Mouse (Mus musculus): ENCODE measurements around the gene Ank2. TPM values are rescaled to one million over a fixed set of nuclear protein-coding genes. Genes with fewer than 3 reads are reported as not detected.

Ank2 gene
- polyA plus RNA-seq, 1 experiment from 2014 or later, result 211 TPM

DNA sequence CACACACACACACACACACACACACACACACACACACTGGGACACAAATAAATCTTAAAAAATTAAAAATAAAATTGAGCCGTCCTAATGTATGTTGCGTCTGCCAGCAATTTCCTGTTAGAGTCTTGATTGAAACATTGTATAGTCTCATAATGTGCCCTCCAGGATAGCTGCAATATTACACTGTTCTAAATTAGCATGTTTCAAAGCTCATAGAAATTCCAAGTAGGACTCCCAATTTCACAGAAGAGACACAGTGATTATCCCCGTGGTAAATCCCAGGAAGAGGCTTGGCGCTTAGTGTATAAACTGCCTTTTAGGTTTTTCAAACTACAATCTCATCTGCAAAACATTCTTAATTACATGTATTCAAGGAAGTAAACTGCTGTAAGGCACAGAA is 131.7 kb downstream of the Ank2 start:
- DNase-seq, result no peak
- Histone ChIP-seq H3K36me3 (ENCODE audit: control insufficient read depth, insufficient read depth, low read length) (no peaks in the 10 kb centered on the region), H3K27ac (replicated peaks; ENCODE audit: low read depth, low read length) (no peak overlapping the region), H3K4me3 (replicated peaks; ENCODE audit: low read depth, low read length) (no peak overlapping the region), H3K9me3 (ENCODE audit: control insufficient read depth, low read length) (0 out of 2 replicates have a peak, but pooled peaks cover 5% of the 10 kb centered on the region), H3K4me1 (ENCODE audit: control insufficient read depth, insufficient read depth, low read length) (0 out of 2 replicates have a peak, but pooled peaks cover 4% of the 10 kb centered on the region), H3K4me2 (ENCODE audit: low read length) (no peak overlapping the region), H3K9ac (replicated peaks; ENCODE audit: low read length) (no peak overlapping the region), H3K27me3 (ENCODE audit: control insufficient read depth, insufficient read depth, low read length) (no peaks in the 10 kb centered on the region)
- no peak for ATAC-seq (ENCODE audit: low FRiP score, low TSS enrichment)
- 72% methylated on average over 4 of the region's 4 CpGs for WGBS

- no peak for ATAC-seq (ENCODE audit: low FRiP score, low TSS enrichment)
- WGBS, result 90% methylated on average over 15 of the region's 15 CpGs
Measured at GRCm38 (mm10) chr3:127363512-127363911, 135.6 kb downstream of the Ank2 start.

GRCm38 (mm10) chr3:127362611-127363393 is 136.3 kb downstream of the Ank2 start:
- no peak for ATAC-seq (ENCODE audit: low FRiP score, low TSS enrichment)
- Histone ChIP-seq H3K27ac (replicated peaks; ENCODE audit: low read depth, low read length) (no peak overlapping the region), H3K27me3 (ENCODE audit: control insufficient read depth, insufficient read depth, low read length) (no peaks in the 10 kb centered on the region)

More at GRCm38 (mm10) chr3:127363512-127363911, 135.6 kb downstream of the Ank2 start:
- Histone ChIP-seq H3K36me3 (ENCODE audit: control insufficient read depth, insufficient read depth, low read length) (no peaks in the 10 kb centered on the region), H3K4me3 (replicated peaks; ENCODE audit: low read depth, low read length) (no peak overlapping the region), H3K4me2 (ENCODE audit: low read length) (no peak overlapping the region), H3K27ac (replicated peaks; ENCODE audit: low read depth, low read length) (0 out of 2 replicates have a peak overlapping the region, but pooled peaks have one; percentile 41), H3K9me3 (ENCODE audit: control insufficient read depth, low read length) (no peaks in the 10 kb centered on the region), H3K9ac (replicated peaks; ENCODE audit: low read length) (no peak overlapping the region), H3K4me1 (ENCODE audit: control insufficient read depth, insufficient read depth, low read length) (0 out of 2 replicates have a peak, but pooled peaks cover 12% of the 10 kb centered on the region), H3K27me3 (ENCODE audit: control insufficient read depth, insufficient read depth, low read length) (no peaks in the 10 kb centered on the region)
- no peak for DNase-seq

GRCm38 (mm10) chr3:127361846-127362245 is 137.3 kb downstream of the Ank2 start:
- WGBS, result 65% methylated on average over 8 of the region's 8 CpGs
- no peak for ATAC-seq (ENCODE audit: low FRiP score, low TSS enrichment)
- no peak overlapping the region; the same call in 1 of the 2 replicates for H3K9ac ChIP-seq (replicated peaks; ENCODE audit: low read length)

More at GRCm38 (mm10) chr3:127362611-127363393, 136.3 kb downstream of the Ank2 start:
- H3K4me2 ChIP-seq (ENCODE audit: low read length), result no peak overlapping the region
- 85% methylated on average over 9 of the region's 9 CpGs for WGBS
- H3K36me3 ChIP-seq (ENCODE audit: control insufficient read depth, insufficient read depth, low read length), result no peaks in the 10 kb centered on the region
- no peak overlapping the region for H3K9ac ChIP-seq (replicated peaks; ENCODE audit: low read length)
- H3K4me1 ChIP-seq (ENCODE audit: control insufficient read depth, insufficient read depth, low read length), result 0 out of 2 replicates have a peak, but pooled peaks cover 11% of the 10 kb centered on the region
- H3K9me3 ChIP-seq (ENCODE audit: control insufficient read depth, low read length), result no peaks in the 10 kb centered on the region
- no peak for DNase-seq
- H3K4me3 ChIP-seq (replicated peaks; ENCODE audit: low read depth, low read length), result no peak overlapping the region

DNA sequence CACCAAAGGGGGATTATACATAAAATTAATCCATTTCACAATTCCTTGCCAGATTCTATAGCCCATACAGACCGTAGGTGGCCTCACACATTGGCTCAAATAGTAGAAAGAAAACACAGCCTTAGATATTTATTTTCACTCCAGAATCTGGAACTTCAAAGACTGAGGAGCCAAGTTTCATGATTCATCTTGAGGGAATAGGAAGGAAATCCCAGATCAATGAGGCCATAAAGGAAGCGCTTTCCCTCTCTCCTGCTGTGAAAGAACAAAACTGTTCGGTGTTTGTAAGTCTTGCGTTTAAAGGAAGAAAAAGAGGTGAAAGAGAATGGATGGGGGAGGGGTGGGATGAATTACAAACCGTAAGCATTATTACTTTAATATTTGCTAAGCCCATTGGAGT is 137.8 kb downstream of the Ank2 start:
- DNase-seq, result no peak
- 20% methylated on average over 5 of the region's 5 CpGs for WGBS
- Histone ChIP-seq H3K27ac (replicated peaks; ENCODE audit: low read depth, low read length) (no peak overlapping the region), H3K9me3 (ENCODE audit: control insufficient read depth, low read length) (no peaks in the 10 kb centered on the region), H3K4me3 (replicated peaks; ENCODE audit: low read depth, low read length) (no peak overlapping the region), H3K4me2 (ENCODE audit: low read length) (no peak overlapping the region), H3K27me3 (ENCODE audit: control insufficient read depth, insufficient read depth, low read length) (no peaks in the 10 kb centered on the region), H3K4me1 (ENCODE audit: control insufficient read depth, insufficient read depth, low read length) (0 out of 2 replicates have a peak, but pooled peaks cover 7% of the 10 kb centered on the region), H3K9ac (replicated peaks; ENCODE audit: low read length) (no peak overlapping the region; the same call in 1 of the 2 replicates), H3K36me3 (ENCODE audit: control insufficient read depth, insufficient read depth, low read length) (no peaks in the 10 kb centered on the region)
- ATAC-seq (ENCODE audit: low FRiP score, low TSS enrichment), result no peak

More at GRCm38 (mm10) chr3:127361846-127362245, 137.3 kb downstream of the Ank2 start:
- no peaks in the 10 kb centered on the region for H3K9me3 ChIP-seq (ENCODE audit: control insufficient read depth, low read length)
- no peak for DNase-seq
- H3K4me2 ChIP-seq (ENCODE audit: low read length), result no peak overlapping the region
- no peaks in the 10 kb centered on the region for H3K36me3 ChIP-seq (ENCODE audit: control insufficient read depth, insufficient read depth, low read length)
- H3K27me3 ChIP-seq (ENCODE audit: control insufficient read depth, insufficient read depth, low read length), result no peaks in the 10 kb centered on the region
- H3K4me3 ChIP-seq (replicated peaks; ENCODE audit: low read depth, low read length), result no peak overlapping the region
- H3K27ac ChIP-seq (replicated peaks; ENCODE audit: low read depth, low read length), result no peak overlapping the region
- H3K4me1 ChIP-seq (ENCODE audit: control insufficient read depth, insufficient read depth, low read length), result 0 out of 2 replicates have a peak, but pooled peaks cover 7% of the 10 kb centered on the region

DNA sequence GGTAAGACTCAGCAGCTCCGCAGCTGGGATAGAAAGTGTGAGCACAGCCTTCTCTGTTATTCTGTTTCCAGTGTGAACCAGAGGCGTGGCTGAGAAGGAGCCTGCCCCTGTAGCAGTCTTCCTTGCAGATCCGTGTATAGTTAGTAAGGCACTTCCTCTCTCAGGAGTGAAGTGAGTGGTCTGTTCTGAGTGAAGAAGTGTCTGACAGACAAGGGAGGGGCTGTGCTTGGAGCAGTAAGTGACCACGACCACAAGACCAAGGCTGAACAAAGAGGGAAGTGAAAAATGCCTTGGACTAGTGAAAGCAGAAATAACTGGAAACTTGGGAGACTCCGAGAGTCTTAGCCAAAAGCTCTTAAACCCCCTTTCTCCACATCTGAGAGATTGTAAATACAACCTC is 143.9 kb downstream of the Ank2 start:
- WGBS, result 63% methylated on average over 5 of the region's 5 CpGs
- Histone ChIP-seq H3K27me3 (ENCODE audit: control insufficient read depth, insufficient read depth, low read length) (no peaks in the 10 kb centered on the region), H3K27ac (replicated peaks; ENCODE audit: low read depth, low read length) (no peak overlapping the region)

DNA sequence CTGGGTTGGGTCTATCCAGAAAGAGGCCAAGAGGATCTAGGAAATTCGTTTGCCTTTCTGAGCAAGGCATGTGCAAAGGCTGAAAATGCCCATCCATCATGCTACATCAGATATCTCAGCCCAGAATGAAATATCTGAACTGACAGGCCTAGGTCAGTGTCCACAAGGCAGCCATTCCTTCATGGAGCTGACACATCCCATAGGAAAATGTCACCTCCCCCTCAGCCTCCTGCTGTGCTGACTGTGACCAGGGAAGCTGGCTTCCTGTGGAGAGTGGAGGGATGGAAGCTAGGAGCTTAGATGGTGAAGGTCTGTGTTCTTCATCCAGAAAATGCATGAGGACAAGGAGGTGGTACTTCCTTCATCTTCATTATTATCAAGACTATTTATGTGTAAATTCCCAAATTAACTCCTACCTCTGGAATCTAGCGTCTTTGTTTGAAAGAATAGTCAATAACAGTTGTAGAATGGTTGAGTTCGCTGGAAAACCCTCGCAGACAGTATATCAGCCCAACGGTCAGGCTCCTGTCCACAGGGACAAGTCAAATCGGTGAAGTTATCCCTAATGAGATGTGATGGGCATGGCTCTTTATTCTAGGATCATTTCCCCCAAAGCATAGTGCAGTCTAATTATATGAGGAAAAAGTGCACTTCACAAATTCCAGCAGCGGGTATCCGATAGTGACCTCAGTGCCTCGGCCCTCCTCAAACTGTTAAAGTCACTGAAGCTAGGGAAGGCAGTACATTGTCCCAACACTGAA is 148.4 kb downstream of the Ank2 start:
- Histone ChIP-seq H3K4me1 (ENCODE audit: control insufficient read depth, insufficient read depth, low read length) (no peaks in the 10 kb centered on the region), H3K4me3 (replicated peaks; ENCODE audit: low read depth, low read length) (no peak overlapping the region), H3K27me3 (ENCODE audit: control insufficient read depth, insufficient read depth, low read length) (no peaks in the 10 kb centered on the region), H3K9ac (replicated peaks; ENCODE audit: low read length) (no peak overlapping the region), H3K27ac (replicated peaks; ENCODE audit: low read depth, low read length) (no peak overlapping the region), H3K9me3 (ENCODE audit: control insufficient read depth, low read length) (no peaks in the 10 kb centered on the region), H3K36me3 (ENCODE audit: control insufficient read depth, insufficient read depth, low read length) (no peaks in the 10 kb centered on the region), H3K4me2 (ENCODE audit: low read length) (no peak overlapping the region)
- ATAC-seq (ENCODE audit: low FRiP score, low TSS enrichment) (no peak), DNase-seq (no peak)
- WGBS, result 78% methylated on average over 9 of the region's 9 CpGs

More for the DNA sequence above, 143.9 kb downstream of the Ank2 start:
- no peak overlapping the region for H3K4me3 ChIP-seq (replicated peaks; ENCODE audit: low read depth, low read length)
- no peak for ATAC-seq (ENCODE audit: low FRiP score, low TSS enrichment)
- H3K9ac ChIP-seq (replicated peaks; ENCODE audit: low read length), result no peak overlapping the region
- no peak for DNase-seq
- H3K9me3 ChIP-seq (ENCODE audit: control insufficient read depth, low read length), result no peaks in the 10 kb centered on the region
- no peak overlapping the region for H3K4me2 ChIP-seq (ENCODE audit: low read length)
- no peaks in the 10 kb centered on the region for H3K4me1 ChIP-seq (ENCODE audit: control insufficient read depth, insufficient read depth, low read length)
- no peaks in the 10 kb centered on the region for H3K36me3 ChIP-seq (ENCODE audit: control insufficient read depth, insufficient read depth, low read length)

GRCm38 (mm10) chr3:127348926-127349325 is 150.2 kb downstream of the Ank2 start:
- no peak for DNase-seq

More at GRCm38 (mm10) chr3:127348926-127349325, 150.2 kb downstream of the Ank2 start:
- Histone ChIP-seq H3K4me2 (ENCODE audit: low read length) (no peak overlapping the region), H3K27ac (replicated peaks; ENCODE audit: low read depth, low read length) (no peak overlapping the region), H3K9ac (replicated peaks; ENCODE audit: low read length) (no peak overlapping the region), H3K4me3 (replicated peaks; ENCODE audit: low read depth, low read length) (no peak overlapping the region), H3K27me3 (ENCODE audit: control insufficient read depth, insufficient read depth, low read length) (no peaks in the 10 kb centered on the region), H3K4me1 (ENCODE audit: control insufficient read depth, insufficient read depth, low read length) (no peaks in the 10 kb centered on the region), H3K9me3 (ENCODE audit: control insufficient read depth, low read length) (no peaks in the 10 kb centered on the region), H3K36me3 (ENCODE audit: control insufficient read depth, insufficient read depth, low read length) (no peaks in the 10 kb centered on the region)
- ATAC-seq (ENCODE audit: low FRiP score, low TSS enrichment), result no peak
- WGBS, result 85% methylated on average over 7 of the region's 7 CpGs
